Mouse (Mus musculus) skeletal muscle tissue, adult 2 months (tissue): ENCODE data around the gene Dnajb3.
"Not testable (repeated sequence)": the region's sequence is repeated elsewhere in the genome, so short reads cannot be mapped to it uniquely, and the experiment has no call there.

Source experiments
- DNase-seq: peaks from one replicate; pipeline ENCODE4 v3.0.0-alpha.2; 2012; ENCODE audit warnings: low read depth, low spot score

Dnajb3 gene

GRCm38 (mm10) chr1:88215466-88216380, 10.1 kb upstream of the Dnajb3 start:
- peak; percentile 11 for DNase-seq

DNA sequence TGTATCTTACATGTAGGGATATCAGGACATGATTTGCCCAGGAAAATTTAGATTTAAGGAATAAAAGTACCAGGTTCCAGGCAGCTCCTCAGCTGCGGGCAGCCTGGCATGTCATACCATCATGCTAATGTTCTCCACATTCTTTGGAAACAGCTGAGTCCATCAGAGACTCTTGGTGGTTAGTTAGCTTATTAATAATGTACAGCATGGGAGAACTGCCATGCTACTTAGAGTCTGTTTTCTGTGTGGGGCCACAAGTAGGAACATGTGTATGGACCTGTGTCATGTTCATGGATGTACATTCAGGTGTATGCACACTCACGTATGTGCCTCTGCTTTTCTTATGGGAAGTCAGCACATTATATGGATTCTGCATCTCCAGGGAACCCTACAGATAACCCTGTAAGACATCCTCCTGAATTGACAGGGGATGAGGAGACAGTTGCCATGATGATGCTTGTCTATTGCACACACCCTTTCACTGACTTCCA, 8.9 kb upstream of the Dnajb3 start:
- peak; percentile 17 for DNase-seq

GRCm38 (mm10) chr1:88213766-88214461, 8.3 kb upstream of the Dnajb3 start:
- DNase-seq, result peak; percentile 23

DNA sequence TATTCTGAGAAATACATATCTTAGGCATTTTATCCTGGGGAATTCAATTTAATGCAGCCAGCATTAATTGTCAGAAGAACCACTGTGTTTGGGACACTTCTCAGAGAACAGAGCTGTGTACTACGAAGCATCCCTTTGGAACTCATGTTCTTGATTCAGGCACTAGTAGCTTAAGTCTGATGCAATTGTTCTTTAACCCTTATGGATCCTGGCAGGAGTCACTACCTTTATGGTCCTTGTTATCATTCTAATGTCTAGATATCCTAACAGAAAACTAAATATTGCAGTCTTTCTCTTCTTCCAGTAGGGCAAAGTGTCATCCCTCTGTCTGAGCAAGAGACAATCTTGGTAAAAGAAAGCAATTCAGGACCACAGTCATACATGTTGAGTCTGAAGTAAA, 7.5 kb upstream of the Dnajb3 start:
- peak; percentile 2 for DNase-seq

DNA sequence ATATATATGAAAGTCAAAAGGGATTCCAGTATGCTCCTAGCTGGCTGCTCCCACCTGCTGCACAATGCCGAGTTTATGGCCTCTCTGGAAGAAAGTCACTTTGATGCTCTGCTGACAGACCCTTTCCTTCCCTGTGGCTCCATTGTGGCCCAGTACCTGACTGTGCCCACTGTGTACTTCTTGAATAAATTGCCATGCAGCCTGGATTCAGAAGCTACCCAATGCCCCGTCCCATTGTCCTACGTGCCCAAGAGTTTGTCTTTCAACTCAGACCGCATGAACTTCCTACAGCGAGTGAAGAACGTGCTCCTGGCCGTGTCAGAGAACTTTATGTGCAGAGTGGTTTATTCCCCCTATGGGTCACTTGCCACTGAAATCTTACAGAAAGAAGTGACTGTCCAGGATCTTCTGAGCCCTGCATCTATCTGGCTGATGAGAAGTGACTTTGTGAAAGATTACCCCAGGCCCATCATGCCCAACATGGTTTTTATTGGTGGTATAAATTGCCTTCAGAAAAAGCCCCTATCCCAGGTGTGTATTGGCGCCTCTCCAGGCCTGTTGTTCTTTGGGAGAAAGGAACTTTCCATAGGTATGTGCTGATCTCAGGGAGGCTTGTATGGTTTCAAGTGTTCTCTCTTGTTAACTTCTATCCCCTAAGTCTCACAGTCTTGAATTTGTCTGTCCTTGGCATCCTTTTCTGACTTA, 6.9 kb upstream of the Dnajb3 start:
- peak; percentile 14 for DNase-seq

GRCm38 (mm10) chr1:88211812-88212211, 6.2 kb upstream of the Dnajb3 start, which contains the start of gene Ugt1a1:
TSS of gene Ugt1a1 (plus strand) at chr1:88211959.
- peak; percentile 11 for DNase-seq

GRCm38 (mm10) chr1:88206843-88207479, 1.4 kb upstream of the Dnajb3 start:
- DNase-seq, result no peak

- no peak for DNase-seq
These were observed 5.1 kb downstream of the Dnajb3 start, which contains the start of gene Ugt1a2 for GRCm38 (mm10) chr1:88200456-88200855. TSS of gene Ugt1a2 (plus strand) at chr1:88200601.

- DNase-seq, result no peak
These were observed 5.6 kb downstream of the Dnajb3 start for GRCm38 (mm10) chr1:88199996-88200395.

DNA sequence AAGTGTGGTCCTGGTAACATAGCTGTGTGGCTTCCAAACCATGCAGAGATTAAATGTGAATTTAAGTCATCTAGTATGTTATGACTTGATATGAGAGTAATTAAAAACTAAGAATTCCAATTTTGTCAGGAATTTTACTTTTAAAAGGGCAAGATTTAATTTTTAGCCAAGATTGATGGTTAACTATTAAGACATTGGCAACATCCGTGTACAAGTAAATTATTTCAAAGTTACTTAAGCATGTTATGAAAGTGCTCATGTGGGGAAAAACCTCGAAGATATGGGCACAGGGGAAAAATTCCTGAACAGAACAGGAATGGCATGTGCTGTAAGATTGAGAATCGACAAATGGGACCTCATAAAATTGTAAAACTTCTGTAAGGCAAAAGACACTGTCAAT, 8.1 kb downstream of the Dnajb3 start:
- no peak for DNase-seq

- no peak for DNase-seq
These were observed 9.9 kb downstream of the Dnajb3 start for GRCm38 (mm10) chr1:88195687-88196086.

GRCm38 (mm10) chr1:88192136-88192535, 13.4 kb downstream of the Dnajb3 start:
- no peak for DNase-seq

DNA sequence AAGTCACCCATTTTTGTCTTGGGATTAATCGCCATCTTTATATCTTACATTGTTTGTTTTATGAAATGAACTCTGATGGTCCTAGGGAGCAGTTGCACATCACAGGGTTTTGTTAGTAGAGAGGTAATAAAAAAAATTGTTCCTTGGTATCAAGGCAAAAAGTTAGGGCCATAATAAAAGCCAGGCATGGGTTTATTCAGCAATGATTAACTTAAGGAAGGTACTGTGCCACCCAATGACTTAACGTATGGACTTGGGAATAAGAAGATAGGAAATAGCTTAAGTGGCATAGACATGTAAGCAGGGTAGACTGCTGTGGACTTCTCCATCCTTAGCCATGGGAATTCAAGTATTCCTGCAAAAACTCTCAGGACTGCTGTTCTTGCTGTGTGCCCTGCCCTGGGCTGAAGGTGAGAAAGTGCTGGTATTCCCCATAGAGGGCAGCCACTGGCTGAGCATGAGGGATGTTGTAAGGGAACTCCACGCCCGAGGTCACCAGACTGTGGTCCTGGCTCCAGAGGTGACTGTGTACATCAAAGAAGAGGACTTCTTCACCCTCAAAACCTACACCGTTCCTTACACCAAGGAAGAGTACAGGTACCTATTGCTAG, 19.2 kb downstream of the Dnajb3 start:
- DNase-seq, result no peak

GRCm38 (mm10) chr1:88179657-88180056, 25.9 kb downstream of the Dnajb3 start:
- no peak for DNase-seq

DNA sequence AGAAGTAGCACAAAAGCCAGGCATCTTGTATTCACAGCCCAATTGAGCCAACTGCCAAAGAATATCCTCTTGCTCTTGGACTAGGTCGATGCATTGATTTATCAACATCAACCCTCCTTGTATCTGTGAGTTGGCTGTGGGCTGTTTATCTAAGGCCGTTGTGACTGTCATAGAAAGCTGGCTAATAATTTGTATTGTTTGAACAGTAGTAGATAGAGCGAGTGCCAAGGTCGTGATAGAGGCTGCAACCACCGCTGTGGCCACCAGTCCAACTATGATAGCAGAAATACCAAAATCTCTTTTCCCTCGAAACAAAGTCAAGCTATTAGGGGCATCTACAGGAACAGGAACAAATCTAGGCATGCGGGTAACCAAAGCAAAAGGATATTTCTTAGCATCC, 33.4 kb downstream of the Dnajb3 start:
- not testable (repeated sequence) for DNase-seq

GRCm38 (mm10) chr1:88165711-88166110, 39.9 kb downstream of the Dnajb3 start, which contains the start of gene Ugt1a5:
TSS of gene Ugt1a5 (plus strand) at chr1:88166012.
- DNase-seq, result no peak

GRCm38 (mm10) chr1:88158430-88158829, 47.2 kb downstream of the Dnajb3 start:
- DNase-seq, result no peak
